Mouse (Mus musculus) gastrocnemius, adult 8-10 months (tissue): ENCODE measurements around the gene Ntm. TPM values are rescaled to one million over a fixed set of nuclear protein-coding genes. Genes with fewer than 3 reads are reported as not detected.

Experiments
- DNase-seq, 2 experiments: peaks; one replicate each; pipeline ENCODE4 v3.0.0; 2022; ENCODE audit warnings: low spot score in 2 of 2
- total RNA-seq, 4 experiments: library from RNA; stranded (reverse); gene quantifications; 2 replicates each; pipeline ENCODE4 v1.2.4; 2022

The Ntm gene
- total RNA-seq, 4 experiments from 2014 or later, result 0.46 to 0.92 (median 0.72) TPM

DNA sequence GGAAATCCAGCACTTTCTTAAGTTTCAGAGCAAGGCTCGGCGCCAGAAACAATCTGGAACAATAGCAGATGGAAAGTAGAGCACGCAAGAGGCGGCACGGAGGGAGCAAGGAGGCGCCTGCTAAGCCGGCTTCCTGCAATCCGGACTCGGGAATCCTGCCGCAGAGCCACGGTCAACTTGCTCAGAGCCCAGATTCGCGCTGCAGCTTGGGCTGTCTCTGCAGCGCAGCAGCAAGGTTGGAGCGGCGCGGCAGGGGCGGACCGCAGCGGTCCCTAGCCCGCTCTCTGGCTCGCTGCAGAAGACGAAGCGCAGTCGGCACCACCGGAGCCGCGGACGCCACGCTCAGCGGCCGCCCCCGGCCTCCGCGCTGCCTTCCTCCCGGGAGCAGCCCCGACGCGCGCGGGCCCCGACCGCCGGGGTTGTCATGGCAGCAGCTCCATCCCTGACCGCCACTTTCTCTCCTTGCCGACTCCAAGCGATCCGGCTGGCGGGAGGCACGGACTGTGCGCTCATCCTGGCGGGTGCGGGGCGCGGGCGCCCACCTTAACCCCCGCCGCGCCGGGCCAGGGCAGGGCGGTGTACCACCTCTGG is 550.7 kb downstream of the Ntm start:
- DNase-seq, result peak; percentile 6 to 11

DNA sequence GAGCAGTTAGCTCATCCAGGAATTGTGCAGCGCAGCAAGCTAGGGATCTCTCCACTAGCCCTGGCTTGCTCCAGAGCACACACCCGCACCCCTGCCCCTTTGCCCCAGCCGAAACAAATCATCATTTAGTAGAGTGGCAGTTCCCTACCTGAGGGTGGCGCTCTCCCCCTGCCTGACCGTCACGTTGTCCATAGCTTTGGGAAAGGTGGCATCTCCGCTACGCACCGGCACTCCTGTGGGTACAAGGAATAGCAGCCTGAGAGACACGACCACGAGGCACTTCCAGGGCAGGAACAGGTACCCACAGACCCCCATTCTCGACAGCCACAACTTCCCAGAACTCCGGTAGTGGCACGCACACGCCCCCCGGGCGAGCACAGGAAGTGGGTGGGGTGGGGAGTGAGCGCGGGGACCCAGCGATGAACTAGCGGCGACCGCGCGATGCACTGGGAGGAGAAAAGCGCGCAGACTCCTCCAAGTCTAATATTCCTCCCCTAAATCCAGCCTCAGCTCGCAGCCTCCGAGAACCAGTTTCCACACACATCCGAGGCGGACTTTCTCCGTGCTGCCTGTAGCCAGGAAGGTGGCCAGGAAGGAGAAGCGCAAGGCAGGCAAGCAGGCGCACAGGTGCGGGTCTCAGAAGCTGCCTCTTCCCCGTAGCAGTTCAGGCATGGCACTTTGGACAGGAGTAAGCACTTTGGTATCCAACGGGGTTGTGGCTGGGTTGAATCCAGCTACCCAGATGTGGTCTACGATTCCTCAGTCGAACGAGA is 551.3 kb downstream of the Ntm start:
- no peak for DNase-seq

GRCm38 (mm10) chr9:29410728-29411407 is 552.1 kb downstream of the Ntm start:
- no peak for DNase-seq

GRCm38 (mm10) chr9:29410284-29410683 is 552.7 kb downstream of the Ntm start:
- no peak for DNase-seq

DNA sequence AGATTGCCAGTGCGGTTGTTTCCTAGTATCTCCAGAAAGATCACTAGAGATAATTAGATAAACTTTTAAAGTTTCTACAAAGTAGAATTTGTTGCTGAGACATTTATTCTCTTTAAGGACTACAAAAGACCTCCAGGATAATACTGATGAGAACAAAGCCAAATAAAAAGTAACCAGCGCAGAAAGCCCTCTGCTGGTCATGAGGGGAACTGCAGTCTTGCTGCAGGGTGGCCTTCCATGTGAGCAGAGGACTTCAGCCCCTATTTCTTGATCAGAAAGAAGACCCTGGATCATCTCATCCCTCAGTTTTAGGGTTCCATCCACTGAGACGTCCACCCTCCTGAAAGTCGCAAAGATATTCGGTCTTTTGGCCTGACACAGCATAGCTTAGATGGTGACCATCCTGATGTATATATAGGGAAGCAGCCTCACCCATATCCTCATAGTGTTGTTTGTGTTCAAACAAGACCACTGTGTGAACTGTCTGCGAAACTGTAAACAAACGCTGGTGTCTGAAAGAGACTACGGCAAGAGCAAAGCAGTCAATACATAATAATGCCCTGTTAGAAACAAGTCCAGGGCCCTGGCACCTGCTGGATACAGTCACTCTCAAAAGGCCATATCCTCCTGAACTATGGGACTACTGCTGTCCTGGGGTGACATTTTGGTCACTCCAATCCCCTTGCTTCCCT is 553.6 kb downstream of the Ntm start:
- no peak for DNase-seq

DNA sequence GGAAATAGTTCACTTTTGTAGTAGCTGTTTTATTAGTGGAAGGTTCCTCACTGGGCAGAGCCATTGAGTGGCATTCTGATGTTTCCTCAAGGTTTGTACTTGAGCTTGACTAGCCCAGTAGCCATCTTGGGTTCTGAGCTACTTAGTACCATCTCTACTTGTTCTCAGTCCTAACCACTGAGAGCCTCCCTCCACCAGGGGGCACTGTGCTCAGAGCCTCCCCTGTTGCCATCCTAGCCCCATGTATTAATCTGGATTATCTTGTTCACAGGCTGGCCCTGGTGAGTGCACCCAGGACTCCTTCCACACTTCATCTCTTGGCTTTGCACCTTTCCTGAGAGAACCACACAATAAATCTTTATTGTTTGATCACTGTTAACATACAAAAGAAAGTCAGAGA is 555.0 kb downstream of the Ntm start:
- DNase-seq, result no peak

DNA sequence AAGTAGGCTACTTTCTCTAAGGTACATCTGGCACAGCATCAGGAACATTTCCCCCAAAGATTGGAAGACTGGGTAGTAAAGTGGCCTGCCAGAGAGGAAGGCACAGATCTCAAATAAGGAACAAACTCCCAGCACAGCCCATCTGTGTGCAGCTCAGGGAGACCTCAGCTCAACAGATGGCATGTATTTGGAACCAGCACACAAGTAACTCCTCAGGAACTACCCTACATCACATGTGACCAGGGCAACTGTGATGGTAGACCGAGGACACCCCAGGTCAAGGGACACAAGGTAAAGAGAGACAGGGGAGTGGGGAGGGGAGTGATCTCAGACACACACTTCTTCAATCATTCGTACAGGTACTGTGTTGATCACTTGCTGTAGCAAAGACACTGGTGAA is 556.0 kb downstream of the Ntm start:
- no peak for DNase-seq

- no peak for DNase-seq
Observed at GRCm38 (mm10) chr9:29406046-29406445, 556.9 kb downstream of the Ntm start.

- no peak for DNase-seq
Observed at GRCm38 (mm10) chr9:29400151-29400550, 562.8 kb downstream of the Ntm start.

- no peak for DNase-seq
Observed at GRCm38 (mm10) chr9:29396101-29396500, 566.8 kb downstream of the Ntm start.

DNA sequence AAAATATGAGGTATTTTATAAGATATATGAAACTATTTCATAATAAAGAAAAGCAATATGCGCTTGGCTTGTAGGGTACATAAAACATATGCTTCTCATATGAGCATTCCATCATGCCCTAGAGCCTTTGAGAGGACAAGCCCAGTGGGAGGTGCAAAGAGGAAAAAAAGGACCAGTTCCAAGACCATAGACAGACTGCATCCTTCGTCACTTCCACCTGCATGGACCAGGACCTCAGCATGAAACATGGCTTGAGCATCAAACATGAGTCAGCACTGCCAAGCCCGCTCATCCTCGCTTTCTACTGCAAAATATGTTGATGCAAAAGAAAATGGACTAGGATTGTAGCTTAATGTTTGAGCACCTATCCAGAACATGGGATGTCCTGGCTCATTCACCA is 569.8 kb downstream of the Ntm start:
- no peak for DNase-seq

- no peak for DNase-seq
Observed at GRCm38 (mm10) chr9:29390796-29391517, 572.0 kb downstream of the Ntm start.

- no peak for DNase-seq
Observed at GRCm38 (mm10) chr9:29389224-29389623, 573.7 kb downstream of the Ntm start.

DNA sequence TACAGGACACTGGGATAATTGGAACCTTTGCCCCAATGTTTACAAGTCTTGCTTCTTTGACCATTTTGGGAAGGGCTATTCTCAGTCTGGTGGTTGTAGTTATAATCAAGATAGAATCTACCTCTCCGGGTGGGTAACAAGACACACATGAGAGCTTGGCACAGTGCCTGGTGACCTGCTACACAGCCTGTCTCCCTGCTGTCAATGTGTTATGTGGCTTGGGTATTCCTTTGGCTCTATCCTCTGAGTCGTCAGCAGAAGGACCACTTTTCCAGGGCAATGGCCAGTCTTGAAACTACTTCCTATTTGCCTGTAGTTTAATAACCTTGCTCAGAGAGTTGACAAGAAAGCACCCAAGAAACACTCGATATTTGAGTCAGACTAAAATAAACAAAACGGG is 575.8 kb downstream of the Ntm start:
- DNase-seq, result no peak

DNA sequence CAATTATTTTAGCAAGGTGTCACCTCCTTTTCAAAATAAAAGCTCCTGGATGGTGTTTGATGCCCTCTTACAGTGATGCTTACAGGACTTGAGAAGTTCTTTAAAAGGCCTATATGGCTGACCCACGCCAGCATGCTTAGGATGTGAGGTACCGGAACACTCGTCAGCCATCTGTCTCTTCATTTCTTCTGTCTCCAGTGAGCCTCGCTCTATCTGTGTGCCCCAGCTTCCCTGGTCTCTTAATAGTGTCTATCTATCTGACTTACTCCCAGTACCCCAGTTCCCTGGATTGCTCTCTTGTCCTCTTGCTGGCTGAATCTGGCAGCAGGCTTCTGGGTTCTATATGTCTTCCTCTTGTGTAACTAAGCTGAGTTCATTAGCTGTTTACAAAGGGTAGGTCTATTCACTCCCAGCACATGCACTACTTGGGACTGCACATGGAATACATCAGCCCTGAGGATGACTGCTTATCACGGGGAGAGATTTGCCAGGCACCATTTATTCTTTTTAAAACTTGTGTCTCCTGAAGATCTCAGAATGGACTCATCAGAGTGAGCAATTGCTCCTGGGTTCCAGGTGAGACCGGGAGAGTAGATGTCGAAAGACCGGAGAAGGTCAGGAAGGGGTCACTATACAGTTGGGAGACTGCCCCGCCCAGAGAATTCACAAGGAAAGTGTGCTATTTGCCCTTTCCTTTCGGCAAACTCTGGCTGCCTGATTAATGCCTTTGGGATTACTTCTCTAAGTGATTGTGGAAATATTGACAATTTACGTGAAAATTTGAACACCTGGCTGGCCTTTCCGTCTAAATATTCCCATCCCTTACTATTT is 585.6 kb downstream of the Ntm start:
- DNase-seq, result no peak

DNA sequence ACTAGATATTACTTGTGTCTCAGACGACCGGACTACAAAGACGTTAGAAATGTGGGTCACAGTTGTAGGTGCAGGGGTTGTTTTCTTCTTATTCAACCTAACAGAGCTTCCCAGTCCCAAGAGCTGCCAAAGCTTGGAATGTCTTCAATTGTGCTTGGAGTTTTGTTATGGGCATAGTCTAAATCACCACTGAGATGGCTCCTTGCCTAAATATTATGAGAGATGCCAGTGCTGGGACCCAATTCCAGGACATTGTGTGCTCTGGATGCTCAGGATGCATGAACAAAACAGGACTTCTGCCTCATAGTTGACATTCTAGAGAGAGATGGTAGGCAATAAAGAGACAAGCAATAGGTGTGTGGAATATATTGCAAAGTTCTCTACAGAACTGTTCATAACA is 591.6 kb downstream of the Ntm start:
- DNase-seq, result no peak

DNA sequence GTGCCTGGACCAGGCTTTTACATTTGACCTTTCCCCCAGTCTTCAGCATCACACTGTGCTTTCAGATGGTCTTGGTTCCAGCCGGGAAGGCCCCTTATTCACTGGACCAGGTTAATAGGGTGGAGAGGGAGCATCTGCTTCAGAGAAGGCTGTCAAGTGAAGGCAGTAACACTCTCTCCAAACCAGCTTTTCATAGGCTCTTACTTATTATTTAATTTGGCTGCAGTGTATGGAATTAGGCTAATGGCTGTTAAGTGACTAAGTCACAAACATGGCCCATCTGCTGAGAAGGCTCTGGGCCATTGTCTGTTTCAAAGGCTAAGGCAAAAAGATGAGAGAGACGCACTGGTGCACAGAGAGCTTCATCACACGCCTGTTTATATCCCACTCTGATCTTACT is 593.3 kb downstream of the Ntm start:
- DNase-seq, result no peak

GRCm38 (mm10) chr9:29368291-29368690 is 594.6 kb downstream of the Ntm start:
- no peak for DNase-seq

DNA sequence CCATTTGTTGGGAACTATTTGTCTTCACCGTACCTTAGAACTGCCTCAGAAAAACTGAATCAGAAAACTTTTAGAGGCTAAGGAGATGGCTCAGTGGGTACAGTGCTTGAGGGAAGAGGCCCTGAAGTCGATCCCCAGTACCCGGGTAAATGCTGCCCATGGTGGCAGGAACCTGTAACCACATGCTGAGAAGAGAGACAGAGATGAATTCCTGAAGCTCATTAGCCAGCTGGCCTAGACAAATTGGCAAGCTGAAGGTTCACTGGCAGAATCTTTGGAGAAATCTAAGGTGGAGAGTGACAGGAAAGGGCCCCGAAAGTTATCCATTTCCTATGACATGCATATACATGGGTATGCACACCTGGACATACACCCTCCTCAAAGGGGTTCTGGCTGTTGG is 605.1 kb downstream of the Ntm start:
- DNase-seq, result no peak

GRCm38 (mm10) chr9:29342303-29342702 is 620.6 kb downstream of the Ntm start:
- DNase-seq, result no peak

GRCm38 (mm10) chr9:29341292-29341691 is 621.6 kb downstream of the Ntm start:
- DNase-seq, result no peak
